Mouse (Mus musculus): ENCODE measurements at regions not wholly inside any gene's neighbourhood (a gene's known extent, or its start where the extent isn't known, plus 50 kb on each side); places are given as distances from the start of the nearest gene placed in this dataset.

- no peak overlapping the region for H3K4me3 ChIP-seq
- no peak overlapping the region for H3K4me2 ChIP-seq
- no peak overlapping the region for H3K27ac ChIP-seq
- no peaks in the 10 kb centered on the region for H3K4me1 ChIP-seq
- no peak overlapping the region for H3K9ac ChIP-seq
- no peaks in the 10 kb centered on the region for H3K27me3 ChIP-seq
- 47% methylated on average over 4 of the region's 4 CpGs for WGBS
- no peak for ATAC-seq
- H3K36me3 ChIP-seq (ENCODE audit: poor library complexity, severe bottlenecking) = no peaks in the 10 kb centered on the region
- H3K9me3 ChIP-seq (replicated peaks) = no peaks in the 10 kb centered on the region
These were observed 352.6 kb upstream of the Slitrk1 start for GRCm38 (mm10) chr14:109266521-109266920.

- Histone ChIP-seq H3K4me3 (no peak overlapping the region), H3K4me2 (no peak overlapping the region), H3K4me1 (no peaks in the 10 kb centered on the region), H3K27ac (no peak overlapping the region), H3K27me3 (no peaks in the 10 kb centered on the region), H3K9ac (no peak overlapping the region), H3K36me3 (ENCODE audit: poor library complexity, severe bottlenecking) (no peaks in the 10 kb centered on the region), H3K9me3 (replicated peaks) (no peaks in the 10 kb centered on the region)
- 95% methylated on average over 1 of the region's 1 CpGs for WGBS
- ATAC-seq = no peak
These were observed 348.0 kb upstream of the Slitrk1 start for GRCm38 (mm10) chr14:109261990-109262389.

DNA sequence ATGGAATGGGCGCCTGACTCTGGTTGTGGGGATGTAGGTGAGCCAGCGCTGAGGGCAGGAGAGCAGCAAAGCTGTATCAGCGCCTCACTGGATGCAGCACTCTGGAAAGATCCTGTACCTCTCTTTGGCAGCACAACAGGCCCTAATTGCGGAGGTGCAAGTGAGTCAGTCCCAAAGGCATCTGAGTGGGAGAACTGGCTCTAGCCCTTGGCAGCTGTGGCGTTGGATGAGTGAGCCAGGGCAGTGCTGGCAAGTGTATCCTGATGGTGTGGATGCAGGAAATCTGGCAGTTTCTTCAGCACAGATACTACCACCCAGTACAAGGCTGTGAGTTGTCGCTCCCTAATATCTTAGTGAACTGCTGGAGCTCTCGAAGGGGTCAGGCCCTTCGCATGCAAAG lies 300.9 kb upstream of the Slitrk1 start:
- H3K9ac ChIP-seq = no peak overlapping the region
- no peaks in the 10 kb centered on the region for H3K4me1 ChIP-seq
- no peak overlapping the region for H3K27ac ChIP-seq
- 91% methylated on average over 8 of the region's 8 CpGs for WGBS
- H3K4me3 ChIP-seq = no peak overlapping the region
- ATAC-seq = no peak
- H3K36me3 ChIP-seq (ENCODE audit: poor library complexity, severe bottlenecking) = no peaks in the 10 kb centered on the region
- H3K4me2 ChIP-seq = no peak overlapping the region
- H3K9me3 ChIP-seq (replicated peaks) = no peaks in the 10 kb centered on the region
- H3K27me3 ChIP-seq = no peaks in the 10 kb centered on the region

- Histone ChIP-seq H3K4me1 (no peaks in the 10 kb centered on the region), H3K9me3 (replicated peaks) (no peaks in the 10 kb centered on the region), H3K27ac (no peak overlapping the region), H3K4me2 (no peak overlapping the region), H3K27me3 (no peaks in the 10 kb centered on the region), H3K4me3 (no peak overlapping the region), H3K36me3 (ENCODE audit: poor library complexity, severe bottlenecking) (no peaks in the 10 kb centered on the region), H3K9ac (no peak overlapping the region)
- WGBS = 53% methylated on average over 2 of the region's 2 CpGs
- no peak for ATAC-seq
These were observed 266.1 kb upstream of the Slitrk1 start for GRCm38 (mm10) chr14:109180029-109180585.

GRCm38 (mm10) chr14:109176602-109177179 lies 262.7 kb upstream of the Slitrk1 start:
- no peak overlapping the region for H3K4me3 ChIP-seq
- no peaks in the 10 kb centered on the region for H3K9me3 ChIP-seq (replicated peaks)
- no peaks in the 10 kb centered on the region for H3K36me3 ChIP-seq (ENCODE audit: poor library complexity, severe bottlenecking)
- peak; percentile 36; the same call in 1 of the 2 replicates for ATAC-seq
- H3K27me3 ChIP-seq = no peaks in the 10 kb centered on the region
- WGBS = 71% methylated on average over 2 of the region's 2 CpGs
- H3K4me2 ChIP-seq = no peak overlapping the region
- H3K9ac ChIP-seq = no peak overlapping the region
- no peaks in the 10 kb centered on the region for H3K4me1 ChIP-seq
- no peak overlapping the region for H3K27ac ChIP-seq

DNA sequence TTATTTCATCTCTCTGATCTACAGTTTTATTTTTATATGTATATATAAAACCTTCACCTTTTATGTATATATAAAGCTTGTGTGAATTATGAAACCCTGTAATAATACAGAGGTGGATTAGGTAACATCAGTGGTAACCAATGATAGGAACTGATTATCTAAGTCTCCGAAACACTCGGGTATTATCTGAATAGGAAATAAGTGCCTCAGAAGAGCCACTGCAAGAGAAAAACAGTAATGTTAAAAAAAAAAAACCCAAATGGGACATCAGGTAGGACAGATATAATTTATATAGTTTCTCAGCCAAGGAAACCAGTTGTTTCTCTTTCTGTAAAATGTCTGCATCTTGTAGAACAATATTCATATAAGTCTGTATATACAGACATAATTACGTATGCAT lies 261.9 kb upstream of the Slitrk1 start:
- no peak for ATAC-seq
- WGBS = 96% methylated on average over 3 of the region's 3 CpGs
- H3K36me3 ChIP-seq (ENCODE audit: poor library complexity, severe bottlenecking) = no peaks in the 10 kb centered on the region
- no peaks in the 10 kb centered on the region for H3K9me3 ChIP-seq (replicated peaks)
- no peak overlapping the region for H3K4me3 ChIP-seq
- H3K27me3 ChIP-seq = no peaks in the 10 kb centered on the region
- H3K9ac ChIP-seq = no peak overlapping the region
- no peak overlapping the region for H3K4me2 ChIP-seq
- H3K27ac ChIP-seq = no peak overlapping the region
- H3K4me1 ChIP-seq = no peaks in the 10 kb centered on the region

All from forebrain, embryonic 13.5 days (tissue).